Mouse (Mus musculus): ENCODE results near the gene Cwc22.

Gene Cwc22

GRCm38 (mm10) chr2:77875516-77875915, 70.7 kb downstream of the Cwc22 start:
- no peak for DNase-seq (ENCODE audit: low spot score in 2 of 2)

GRCm38 (mm10) chr2:77874678-77875077, 71.5 kb downstream of the Cwc22 start:
- no peak for DNase-seq (ENCODE audit: low spot score in 2 of 2)

GRCm38 (mm10) chr2:77873806-77874205, 72.4 kb downstream of the Cwc22 start:
- no peak for DNase-seq (ENCODE audit: low spot score in 2 of 2)

GRCm38 (mm10) chr2:77872676-77873075, 73.5 kb downstream of the Cwc22 start:
- no peak for DNase-seq (ENCODE audit: low spot score in 2 of 2)

- no peak for DNase-seq (ENCODE audit: low spot score in 2 of 2)
Measured at GRCm38 (mm10) chr2:77871146-77871545, 75.0 kb downstream of the Cwc22 start.

GRCm38 (mm10) chr2:77869729-77870280, 76.4 kb downstream of the Cwc22 start:
- no peak for DNase-seq (ENCODE audit: low spot score in 2 of 2)

GRCm38 (mm10) chr2:77863934-77864333, 82.2 kb downstream of the Cwc22 start:
- DNase-seq (ENCODE audit: low spot score in 2 of 2): no peak

GRCm38 (mm10) chr2:77863522-77863921, 82.7 kb downstream of the Cwc22 start:
- no peak for DNase-seq (ENCODE audit: low spot score in 2 of 2)

GRCm38 (mm10) chr2:77841464-77841863, 104.7 kb downstream of the Cwc22 start:
- no peak for DNase-seq (ENCODE audit: low spot score in 2 of 2)

- DNase-seq (ENCODE audit: low spot score in 2 of 2): no peak
Measured at GRCm38 (mm10) chr2:77839587-77839986, 106.6 kb downstream of the Cwc22 start.

- no peak for DNase-seq (ENCODE audit: low spot score in 2 of 2)
Measured at GRCm38 (mm10) chr2:77838688-77839087, 107.5 kb downstream of the Cwc22 start.

- no peak for DNase-seq (ENCODE audit: low spot score in 2 of 2)
Measured at GRCm38 (mm10) chr2:77835781-77836180, 110.4 kb downstream of the Cwc22 start.
